Mouse (Mus musculus) T-helper 2 cell (primary cell): Measurements from ENCODE around the gene Ssh2.

Experiments
- in situ Hi-C: fragments of 300-600 bp; cut with MboI, MseI; formaldehyde crosslinking; loops from one replicate; pipeline ENCODE4 v1.15.1; 2025; ENCODE audit warnings: high pct_unique_total_duplicates

The Ssh2 gene

GRCm38 (mm10) chr11:77395539-77395938 lies 179.5 kb downstream of the Ssh2 start:
- in situ Hi-C loops: no loop called here

GRCm38 (mm10) chr11:77402508-77402907 lies 186.4 kb downstream of the Ssh2 start:
- in situ Hi-C loops: no loop called here

- in situ Hi-C loops: no loop called here
Observed at GRCm38 (mm10) chr11:77406329-77406728, 190.2 kb downstream of the Ssh2 start.

- in situ Hi-C loops: no loop called here
Observed at GRCm38 (mm10) chr11:77409879-77410278, 193.8 kb downstream of the Ssh2 start.

GRCm38 (mm10) chr11:77411284-77411683 lies 195.2 kb downstream of the Ssh2 start:
- in situ Hi-C loops: no loop called here

- in situ Hi-C loops: no loop called here
Observed at GRCm38 (mm10) chr11:77414141-77414839, 198.2 kb downstream of the Ssh2 start.

- in situ Hi-C loops: no loop called here
Observed at GRCm38 (mm10) chr11:77416212-77417000, 200.3 kb downstream of the Ssh2 start.

GRCm38 (mm10) chr11:77418021-77418420 lies 201.9 kb downstream of the Ssh2 start:
- in situ Hi-C loops: no loop called here

- in situ Hi-C loops: no loop called here
Observed at GRCm38 (mm10) chr11:77423175-77423859, 207.2 kb downstream of the Ssh2 start.

- in situ Hi-C loops: loop anchor here (25.0 kb wide), 1 partner anchor 1091 kb away; no protein-coding TSS in a partner anchor
Observed at GRCm38 (mm10) chr11:77428446-77428845, 212.4 kb downstream of the Ssh2 start.

- in situ Hi-C loops: loop anchor here (25.0 kb wide), 1 partner anchor 1100 kb away; no protein-coding TSS in a partner anchor
Observed at GRCm38 (mm10) chr11:77437026-77437425, 220.9 kb downstream of the Ssh2 start.

GRCm38 (mm10) chr11:77440081-77440480 lies 224.0 kb downstream of the Ssh2 start:
- in situ Hi-C loops: loop anchor here (10.0 to 25.0 kb wide), 2 partner anchors 125 to 1103 kb away; no protein-coding TSS in a partner anchor

GRCm38 (mm10) chr11:77441020-77441419 lies 224.9 kb downstream of the Ssh2 start:
- in situ Hi-C loops: loop anchor here (10.0 to 25.0 kb wide), 2 partner anchors 126 to 1104 kb away; no protein-coding TSS in a partner anchor

- in situ Hi-C loops: loop anchor here (10.0 to 25.0 kb wide), 2 partner anchors 128 to 1105 kb away; no protein-coding TSS in a partner anchor
Observed at GRCm38 (mm10) chr11:77442186-77443170, 226.4 kb downstream of the Ssh2 start.

- in situ Hi-C loops: loop anchor here (5.0 to 25.0 kb wide), 3 partner anchors 130 to 1108 kb away; no protein-coding TSS in a partner anchor
Observed at GRCm38 (mm10) chr11:77444939-77445338, 228.9 kb downstream of the Ssh2 start.

- in situ Hi-C loops: loop anchor here (5.0 to 25.0 kb wide), 3 partner anchors 132 to 1109 kb away; no protein-coding TSS in a partner anchor
Observed at GRCm38 (mm10) chr11:77446628-77447041, 230.5 kb downstream of the Ssh2 start.

- in situ Hi-C loops: loop anchor here (5.0 to 25.0 kb wide), 3 partner anchors 134 to 1112 kb away; no protein-coding TSS in a partner anchor
Observed at GRCm38 (mm10) chr11:77449224-77449623, 233.1 kb downstream of the Ssh2 start.

GRCm38 (mm10) chr11:77451670-77452069 lies 235.6 kb downstream of the Ssh2 start:
- in situ Hi-C loops: no loop called here

- in situ Hi-C loops: no loop called here
Observed at GRCm38 (mm10) chr11:77453388-77453787, 237.3 kb downstream of the Ssh2 start.

GRCm38 (mm10) chr11:77455770-77456510 lies 239.9 kb downstream of the Ssh2 start:
- in situ Hi-C loops: no loop called here
